Mouse (Mus musculus): ENCODE results near the gene Cox11. TPM values are rescaled to one million over a fixed set of nuclear protein-coding genes. Genes with fewer than 3 reads are reported as not detected.

The Cox11 gene
- polyA plus RNA-seq, 1 experiment: 26.1 TPM

Other genes with a start within 250 kb of the Cox11 start
- gene Hlf, start 247.3 kb upstream of the Cox11 start, polyA plus RNA-seq (2012; rRNA removed): 76.4 and 93.9 TPM in 2 replicates
- gene Stxbp4, start 89 bp upstream of the Cox11 start, polyA plus RNA-seq (2012; rRNA removed): 8.1 and 8.8 TPM in 2 replicates
- gene Tom1l1, start 50.2 kb downstream of the Cox11 start, polyA plus RNA-seq (2012; rRNA removed): 21.1 and 21.5 TPM in 2 replicates